Mouse (Mus musculus) heart, adult 2 months (tissue): ENCODE results near the gene Slc16a3. TPM values are rescaled to one million over a fixed set of nuclear protein-coding genes. Genes with fewer than 3 reads are reported as not detected.
A peak's percentile ranks its signal among the peaks of the same experiment; 100 is the strongest.

Experiments used
- DNase-seq, 2 experiments: peaks; one replicate each; pipeline ENCODE4 v3.0.0; 2021
- H3K27ac ChIP-seq: fragments of 200-600 bp; 2 replicates; pipeline ENCODE4 v1.8.1; 2022
- H3K27me3 ChIP-seq: fragments of 200-500 bp; 2 replicates; pipeline ENCODE4 v1.6.1; 2012; ENCODE audit warnings: mild to moderate bottlenecking, low read length, inconsistent platforms, mixed read lengths; ENCODE audit not compliant: control insufficient read depth, insufficient read depth
- H3K36me3 ChIP-seq: fragments of 200-500 bp; 2 replicates; pipeline ENCODE4 v1.6.1; 2012; ENCODE audit warnings: low read length, inconsistent platforms; ENCODE audit not compliant: control insufficient read depth, insufficient read depth
- H3K4me1 ChIP-seq: fragments of 200-500 bp; 2 replicates; pipeline ENCODE4 v1.6.1; 2011; ENCODE audit warnings: low read length; ENCODE audit not compliant: control insufficient read depth, insufficient read depth
- H3K4me3 ChIP-seq: fragments of 200-600 bp; 2 replicates; pipeline ENCODE4 v1.8.1; 2022
- H3K79me2 ChIP-seq: fragments of 200-500 bp; replicated peaks from 2 replicates; pipeline ENCODE4 v1.6.1; 2012; ENCODE audit warnings: mild to moderate bottlenecking, inconsistent platforms, low read length, moderate library complexity, mixed read lengths; ENCODE audit not compliant: control insufficient read depth, insufficient read depth
- H3K9ac ChIP-seq: fragments of 200-500 bp; 2 replicates; pipeline ENCODE4 v1.6.1; 2012; ENCODE audit warnings: low read depth, mild to moderate bottlenecking, control low read depth, inconsistent platforms, low read length, mixed read lengths
- CTCF ChIP-seq: fragments of 200-600 bp; IDR thresholded peaks from 2 replicates; pipeline ENCODE4 v1.8.1; 2022; ENCODE audit warnings: antibody characterized with exemption, mild to moderate bottlenecking, moderate library complexity
- EP300 ChIP-seq: fragments of 200-500 bp; IDR thresholded peaks from 2 replicates; pipeline ENCODE4 v1.6.1; 2011; ENCODE audit warnings: low read depth, low read length, control low read depth; ENCODE audit not compliant: insufficient read depth
- POLR2A ChIP-seq: fragments of 200-500 bp; IDR thresholded peaks from 2 replicates; pipeline ENCODE4 v1.6.1; 2011; ENCODE audit warnings: mild to moderate bottlenecking, low read depth, low read length, control low read depth; ENCODE audit not compliant: insufficient read depth
- WGBS: fragments of 180-500 bp; shearing (Covaris S2); methylation state at CpG from one replicate; pipeline ENCODE4 v1.1.7; 2018; 5-methylcytosine and 5-hydroxymethylcytosine counted together
- intact Hi-C: fragments of 180-260 bp; cut with DNase I; formaldehyde crosslinking; loops from one replicate; pipeline ENCODE4 v1.15.1; 2025
- polyA plus RNA-seq: library from polyadenylated mRNA; depleted of rRNA; stranded (reverse); fragments of >200 nt; gene quantifications from 2 replicates; pipeline ENCODE4 v1.2.3, GENCODE M21; 2012
- total RNA-seq, 2 experiments: library from RNA; stranded (reverse); gene quantifications; 2 replicates each; pipeline ENCODE4 v1.2.3; 2021

Slc16a3 gene
- total and polyA plus RNA-seq, 3 experiments: 1.2 to 4.0 (median 1.3) TPM

DNA sequence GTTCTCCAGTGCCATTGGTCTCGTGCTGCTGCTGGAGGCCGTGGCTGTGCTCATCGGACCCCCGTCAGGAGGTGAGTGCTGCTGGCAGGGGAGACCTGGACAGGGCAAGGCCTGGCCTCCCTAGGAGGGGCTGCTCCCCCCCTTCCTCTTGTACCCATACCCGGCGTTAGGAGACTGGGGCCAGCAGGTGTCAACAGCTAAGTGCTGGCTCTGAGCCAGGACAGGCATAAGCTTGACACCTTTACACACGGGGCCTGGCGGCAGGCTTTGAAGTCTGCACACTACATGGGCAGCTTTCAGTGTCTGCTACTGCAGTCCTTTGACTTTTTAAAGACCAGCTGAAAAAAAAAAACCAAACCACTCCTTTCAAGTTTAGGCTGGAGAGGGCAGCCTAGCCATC is 8.8 kb downstream of the Slc16a3 start:
- Histone ChIP-seq H3K4me3 (no peak overlapping the region), H3K36me3 (no peaks in the 10 kb centered on the region), H3K79me2 (no peaks in the 10 kb centered on the region), H3K27me3 (no peaks in the 10 kb centered on the region), H3K9ac (no peak overlapping the region), H3K27ac (no peak overlapping the region; the same call in 1 of the 2 replicates), H3K4me1 (peaks cover 3% of the 10 kb centered on the region)
- WGBS: 74% methylated on average over 8 of the region's 8 CpGs
- intact Hi-C loops: no loop called here
- TF ChIP-seq CTCF: no peak
- no peak for TF ChIP-seq EP300
- no peak for TF ChIP-seq POLR2A
- no peak for DNase-seq

DNA sequence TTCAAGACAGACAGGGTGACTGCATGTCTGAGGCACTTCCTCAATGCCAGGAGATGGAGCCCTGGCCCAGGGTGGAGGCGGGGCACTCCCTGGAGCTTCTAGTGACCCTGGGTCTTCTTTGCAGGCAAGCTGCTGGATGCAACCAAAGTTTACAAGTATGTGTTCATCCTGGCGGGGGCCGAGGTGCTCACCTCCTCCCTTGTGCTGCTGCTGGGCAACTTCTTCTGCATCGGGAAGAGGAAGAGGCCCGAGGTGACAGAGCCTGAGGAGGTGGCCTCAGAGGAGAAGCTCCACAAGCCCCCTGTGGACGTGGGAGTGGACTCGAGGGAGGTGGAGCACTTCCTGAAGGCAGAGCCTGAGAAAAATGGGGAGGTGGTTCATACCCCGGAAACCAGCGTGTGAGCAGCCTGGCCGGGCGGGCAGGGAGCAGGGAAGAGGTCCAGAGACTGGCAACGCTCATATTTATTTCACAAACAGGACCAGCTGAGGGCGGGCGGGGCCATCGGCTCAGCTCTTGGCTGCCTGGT is 9.5 kb downstream of the Slc16a3 start:
- no peaks in the 10 kb centered on the region for H3K36me3 ChIP-seq
- H3K4me3 ChIP-seq: no peak overlapping the region
- no peaks in the 10 kb centered on the region for H3K27me3 ChIP-seq
- intact Hi-C loops: no loop called here
- peak overlapping the region; percentile 31 for H3K27ac ChIP-seq
- no peaks in the 10 kb centered on the region for H3K79me2 ChIP-seq
- DNase-seq: peak; percentile 47 to 48
- 34% methylated on average over 15 of the region's 15 CpGs for WGBS
- no peak overlapping the region for H3K9ac ChIP-seq
- TF ChIP-seq POLR2A (no peak), CTCF (no peak), EP300 (no peak)
- H3K4me1 ChIP-seq: peaks cover 3% of the 10 kb centered on the region

DNA sequence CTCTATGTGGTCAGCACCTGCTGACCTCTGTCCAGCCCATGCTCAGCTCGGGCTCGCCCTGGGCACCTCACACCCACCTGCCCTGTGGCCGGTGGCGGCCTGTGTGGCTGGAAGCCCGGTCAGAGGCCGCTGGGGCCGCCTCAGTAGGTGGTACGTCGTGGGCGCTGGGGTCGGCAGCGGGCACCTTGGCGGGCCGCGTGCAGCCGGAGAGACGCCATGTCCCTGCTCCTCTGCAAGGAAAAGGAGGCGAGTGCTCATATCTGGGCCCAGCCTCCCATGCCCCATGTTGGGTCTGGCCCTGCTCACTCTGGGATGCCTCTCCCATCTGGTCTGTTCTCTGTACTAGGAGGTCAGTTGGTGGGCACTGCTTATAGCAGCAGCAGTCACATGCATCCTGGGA is 10.8 kb downstream of the Slc16a3 start:
- WGBS: 87% methylated on average over 18 of the region's 18 CpGs
- TF ChIP-seq CTCF (no peak), EP300 (no peak), POLR2A (no peak)
- intact Hi-C loops: no loop called here
- Histone ChIP-seq H3K79me2 (no peaks in the 10 kb centered on the region), H3K4me3 (no peak overlapping the region), H3K36me3 (no peaks in the 10 kb centered on the region), H3K4me1 (peaks cover 3% of the 10 kb centered on the region), H3K9ac (no peak overlapping the region), H3K27me3 (no peaks in the 10 kb centered on the region), H3K27ac (no peak overlapping the region)
- no peak for DNase-seq

DNA sequence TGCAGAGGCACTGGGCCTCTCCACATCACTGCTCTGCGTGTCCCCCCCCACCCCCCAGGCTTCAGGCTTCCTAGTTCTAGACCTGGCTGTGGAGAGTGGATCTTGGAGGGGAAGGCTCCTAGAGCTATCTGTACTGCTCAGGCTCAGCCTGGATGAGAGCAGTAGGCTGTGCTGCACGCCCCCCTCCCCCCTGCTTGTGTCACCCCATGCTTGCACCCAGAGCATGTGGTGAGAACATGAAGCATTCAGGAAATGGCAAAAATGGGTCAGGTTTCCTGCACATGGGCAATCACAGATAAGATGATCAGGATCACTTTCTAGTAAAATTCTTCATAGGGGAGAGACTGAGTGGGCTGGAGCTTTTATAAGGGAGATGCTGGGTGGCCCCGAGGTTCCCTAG is 11.3 kb downstream of the Slc16a3 start:
- no peaks in the 10 kb centered on the region for H3K79me2 ChIP-seq
- H3K27ac ChIP-seq: no peak overlapping the region
- no peaks in the 10 kb centered on the region for H3K27me3 ChIP-seq
- WGBS: 63% methylated on average over 3 of the region's 3 CpGs
- H3K4me3 ChIP-seq: no peak overlapping the region
- no peak overlapping the region for H3K9ac ChIP-seq
- no peak for DNase-seq
- TF ChIP-seq POLR2A: no peak
- TF ChIP-seq EP300: no peak
- H3K4me1 ChIP-seq: peaks cover 3% of the 10 kb centered on the region
- intact Hi-C loops: no loop called here
- H3K36me3 ChIP-seq: no peaks in the 10 kb centered on the region

DNA sequence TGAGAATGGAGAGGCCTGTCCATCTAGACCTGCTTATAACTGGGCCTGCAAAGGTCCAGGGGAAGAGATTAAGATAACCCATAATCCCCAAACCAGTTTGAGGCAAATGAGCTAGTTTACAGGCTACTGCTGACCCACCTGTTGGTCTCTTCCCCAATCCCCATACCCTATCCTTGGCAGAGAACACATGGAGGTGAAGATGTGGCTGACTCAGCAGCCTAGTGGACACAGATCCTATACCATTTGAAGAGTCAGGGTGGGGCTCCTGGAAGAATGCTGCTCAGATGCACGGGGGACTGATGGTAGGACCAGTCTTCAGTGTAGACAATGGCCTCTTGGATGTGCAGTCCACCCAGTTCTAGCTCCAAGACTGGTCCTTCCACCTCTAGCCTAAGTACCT is 12.0 kb downstream of the Slc16a3 start:
- no peak for TF ChIP-seq POLR2A
- no peak for TF ChIP-seq CTCF
- no peak for TF ChIP-seq EP300
- H3K4me1 ChIP-seq: peaks cover 4% of the 10 kb centered on the region
- no peak overlapping the region for H3K9ac ChIP-seq
- H3K4me3 ChIP-seq: no peak overlapping the region
- no peak overlapping the region for H3K27ac ChIP-seq
- H3K27me3 ChIP-seq: no peaks in the 10 kb centered on the region
- no peaks in the 10 kb centered on the region for H3K79me2 ChIP-seq
- no peak for DNase-seq
- intact Hi-C loops: no loop called here
- WGBS: 52% methylated on average over 1 of the region's 1 CpGs
- H3K36me3 ChIP-seq: no peaks in the 10 kb centered on the region

DNA sequence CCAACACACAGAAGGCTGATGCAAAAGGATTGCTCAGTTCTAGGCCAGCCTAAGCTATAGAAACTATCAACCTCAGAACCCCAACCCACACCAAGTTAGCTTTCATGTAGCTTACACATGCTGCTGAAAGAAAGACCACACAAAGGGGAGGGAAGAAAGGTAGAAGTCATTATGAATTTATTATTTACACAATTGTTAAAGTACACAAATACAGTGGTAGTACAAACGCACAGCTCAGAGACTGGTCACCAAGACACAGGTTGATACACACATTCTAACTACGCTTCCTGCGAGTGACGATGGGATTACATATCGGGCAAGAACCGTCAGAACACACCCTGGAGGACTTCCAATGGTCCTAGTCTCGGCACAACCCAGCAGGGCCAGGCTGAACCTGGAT is 13.3 kb downstream of the Slc16a3 start:
- WGBS: 82% methylated on average over 7 of the region's 7 CpGs
- TF ChIP-seq CTCF: no peak
- no peak for TF ChIP-seq EP300
- no peak for TF ChIP-seq POLR2A
- Histone ChIP-seq H3K27ac (no peak overlapping the region), H3K79me2 (no peaks in the 10 kb centered on the region; the same call in 1 of the 2 replicates), H3K4me3 (no peak overlapping the region), H3K36me3 (peaks cover 4% of the 10 kb centered on the region; the same call in 1 of the 2 replicates), H3K4me1 (peaks cover 4% of the 10 kb centered on the region), H3K27me3 (no peaks in the 10 kb centered on the region), H3K9ac (no peak overlapping the region)
- intact Hi-C loops: no loop called here
- no peak for DNase-seq
